Mouse (Mus musculus): ENCODE results near the gene Acyp1. TPM values are rescaled to one million over a fixed set of nuclear protein-coding genes. Genes with fewer than 3 reads are reported as not detected.
A peak's percentile ranks its signal among the peaks of the same experiment; 100 is the strongest.

The Acyp1 gene
- total RNA-seq, 1 experiment, result 15.0 TPM

GRCm38 (mm10) chr12:85298127-85298834 is 10.0 kb upstream of the Acyp1 start:
- in situ Hi-C loops (cut with MboI; ENCODE audit: low sequenced_read_pairs in 2 of 2, unreplicated experiment in 2 of 2), result no loop called here
- H3K27ac ChIP-seq (ENCODE audit: insufficient read depth, low read depth, low read length, poor library complexity, severe bottlenecking), result no peak overlapping the region; the same call in 1 of the 2 replicates
- no peak for DNase-seq (ENCODE audit: low read depth, low spot score)
- 0 out of 2 replicates have a peak, but pooled peaks cover 3% of the 10 kb centered on the region for H3K9me3 ChIP-seq (ENCODE audit: control insufficient read depth, insufficient read depth, low read depth, low read length)
- H3K4me3 ChIP-seq (ENCODE audit: insufficient read depth in 1 of 2, low read depth in 1 of 2, low read length in 2 of 2, poor library complexity in 1 of 2, severe bottlenecking in 1 of 2), result no peak overlapping the region
- H3K4me1 ChIP-seq (ENCODE audit: control insufficient read depth in 2 of 2, insufficient read depth in 2 of 2, low read length in 2 of 2, poor library complexity in 1 of 2), result peaks cover 0 to 7% of the 10 kb centered on the region in 2 experiments; a peak in 1 of 4 replicates
- no peak overlapping the region for H3K9ac ChIP-seq (ENCODE audit: insufficient read depth, low read depth, low read length, poor library complexity, severe bottlenecking)
- TF ChIP-seq CHD2 (IDR thresholded peaks at IDR 0.05; ENCODE audit: low read depth, low read length), result no peak
- TF ChIP-seq MAFK (IDR thresholded peaks at IDR 0.05; ENCODE audit: insufficient read depth, low read depth, low read length), result no peak
- TF ChIP-seq ZC3H11A (IDR thresholded peaks at IDR 0.05; ENCODE audit: borderline replicate concordance, low read depth, low read length), result no peak
- no peak for TF ChIP-seq HCFC1 (IDR thresholded peaks at IDR 0.05; ENCODE audit: borderline replicate concordance, insufficient read depth, low read length)
- no peak for TF ChIP-seq ZNF384 (IDR thresholded peaks at IDR 0.05; ENCODE audit: low read depth, low read length)
- H3K36me3 ChIP-seq (ENCODE audit: control insufficient read depth, insufficient read depth, low read length, poor library complexity, severe bottlenecking), result peaks cover 11% of the 10 kb centered on the region

GRCm38 (mm10) chr12:85297345-85297997 is 9.2 kb upstream of the Acyp1 start:
- Histone ChIP-seq H3K9me3 (ENCODE audit: control insufficient read depth, insufficient read depth, low read depth, low read length) (0 out of 2 replicates have a peak, but pooled peaks cover 3% of the 10 kb centered on the region), H3K9ac (ENCODE audit: insufficient read depth, low read depth, low read length, poor library complexity, severe bottlenecking) (no peak overlapping the region), H3K4me1 (ENCODE audit: control insufficient read depth in 2 of 2, insufficient read depth in 2 of 2, low read length in 2 of 2, poor library complexity in 1 of 2) (peaks cover 0 to 7% of the 10 kb centered on the region in 2 experiments; a peak in 1 of 4 replicates), H3K4me3 (ENCODE audit: insufficient read depth in 1 of 2, low read depth in 1 of 2, low read length in 2 of 2, poor library complexity in 1 of 2, severe bottlenecking in 1 of 2) (no peak overlapping the region), H3K36me3 (ENCODE audit: control insufficient read depth, insufficient read depth, low read length, poor library complexity, severe bottlenecking) (peaks cover 11% of the 10 kb centered on the region), H3K27ac (ENCODE audit: insufficient read depth, low read depth, low read length, poor library complexity, severe bottlenecking) (no peak overlapping the region)
- TF ChIP-seq CHD2 (IDR thresholded peaks at IDR 0.05; ENCODE audit: low read depth, low read length) (no peak), HCFC1 (IDR thresholded peaks at IDR 0.05; ENCODE audit: borderline replicate concordance, insufficient read depth, low read length) (no peak), ZC3H11A (IDR thresholded peaks at IDR 0.05; ENCODE audit: borderline replicate concordance, low read depth, low read length) (no peak), MAFK (IDR thresholded peaks at IDR 0.05; ENCODE audit: insufficient read depth, low read depth, low read length) (no peak), ZNF384 (IDR thresholded peaks at IDR 0.05; ENCODE audit: low read depth, low read length) (no peak)
- in situ Hi-C loops (cut with MboI; ENCODE audit: low sequenced_read_pairs in 2 of 2, unreplicated experiment in 2 of 2), result no loop called here
- no peak for DNase-seq (ENCODE audit: low read depth, low spot score)

GRCm38 (mm10) chr12:85296915-85297314 is 8.7 kb upstream of the Acyp1 start:
- no peak overlapping the region for H3K27ac ChIP-seq (ENCODE audit: insufficient read depth, low read depth, low read length, poor library complexity, severe bottlenecking)
- TF ChIP-seq HCFC1 (IDR thresholded peaks at IDR 0.05; ENCODE audit: borderline replicate concordance, insufficient read depth, low read length), result no peak
- no peak for TF ChIP-seq ZNF384 (IDR thresholded peaks at IDR 0.05; ENCODE audit: low read depth, low read length)
- TF ChIP-seq MAFK (IDR thresholded peaks at IDR 0.05; ENCODE audit: insufficient read depth, low read depth, low read length), result no peak
- TF ChIP-seq CHD2 (IDR thresholded peaks at IDR 0.05; ENCODE audit: low read depth, low read length), result no peak
- TF ChIP-seq ZC3H11A (IDR thresholded peaks at IDR 0.05; ENCODE audit: borderline replicate concordance, low read depth, low read length), result no peak

GRCm38 (mm10) chr12:85295506-85295905 is 7.3 kb upstream of the Acyp1 start:
- Histone ChIP-seq H3K9ac (ENCODE audit: insufficient read depth, low read depth, low read length, poor library complexity, severe bottlenecking) (no peak overlapping the region), H3K4me1 (ENCODE audit: control insufficient read depth in 2 of 2, insufficient read depth in 2 of 2, low read length in 2 of 2, poor library complexity in 1 of 2) (peaks cover 0 to 7% of the 10 kb centered on the region in 2 experiments; a peak in 1 of 4 replicates), H3K36me3 (ENCODE audit: control insufficient read depth, insufficient read depth, low read length, poor library complexity, severe bottlenecking) (no peaks in the 10 kb centered on the region), H3K4me3 (ENCODE audit: insufficient read depth in 1 of 2, low read depth in 1 of 2, low read length in 2 of 2, poor library complexity in 1 of 2, severe bottlenecking in 1 of 2) (no peak overlapping the region), H3K27ac (ENCODE audit: insufficient read depth, low read depth, low read length, poor library complexity, severe bottlenecking) (no peak overlapping the region), H3K9me3 (ENCODE audit: control insufficient read depth, insufficient read depth, low read depth, low read length) (0 out of 2 replicates have a peak, but pooled peaks cover 3% of the 10 kb centered on the region)
- no peak for DNase-seq (ENCODE audit: low read depth, low spot score)
- no peak for TF ChIP-seq HCFC1 (IDR thresholded peaks at IDR 0.05; ENCODE audit: borderline replicate concordance, insufficient read depth, low read length)
- TF ChIP-seq ZC3H11A (IDR thresholded peaks at IDR 0.05; ENCODE audit: borderline replicate concordance, low read depth, low read length), result no peak
- TF ChIP-seq CHD2 (IDR thresholded peaks at IDR 0.05; ENCODE audit: low read depth, low read length), result no peak
- no peak for TF ChIP-seq ZNF384 (IDR thresholded peaks at IDR 0.05; ENCODE audit: low read depth, low read length)
- TF ChIP-seq MAFK (IDR thresholded peaks at IDR 0.05; ENCODE audit: insufficient read depth, low read depth, low read length), result no peak
- in situ Hi-C loops (cut with MboI; ENCODE audit: low sequenced_read_pairs in 2 of 2, unreplicated experiment in 2 of 2), result no loop called here

More at GRCm38 (mm10) chr12:85296915-85297314, 8.7 kb upstream of the Acyp1 start:
- Histone ChIP-seq H3K9me3 (ENCODE audit: control insufficient read depth, insufficient read depth, low read depth, low read length) (0 out of 2 replicates have a peak, but pooled peaks cover 3% of the 10 kb centered on the region), H3K4me3 (ENCODE audit: insufficient read depth in 1 of 2, low read depth in 1 of 2, low read length in 2 of 2, poor library complexity in 1 of 2, severe bottlenecking in 1 of 2) (no peak overlapping the region), H3K4me1 (ENCODE audit: control insufficient read depth in 2 of 2, insufficient read depth in 2 of 2, low read length in 2 of 2, poor library complexity in 1 of 2) (peaks cover 0 to 7% of the 10 kb centered on the region in 2 experiments; a peak in 1 of 4 replicates), H3K9ac (ENCODE audit: insufficient read depth, low read depth, low read length, poor library complexity, severe bottlenecking) (peak overlapping the region; percentile 49; the same call in 1 of the 2 replicates), H3K36me3 (ENCODE audit: control insufficient read depth, insufficient read depth, low read length, poor library complexity, severe bottlenecking) (peaks cover 11% of the 10 kb centered on the region)
- in situ Hi-C loops (cut with MboI; ENCODE audit: low sequenced_read_pairs in 2 of 2, unreplicated experiment in 2 of 2), result no loop called here
- no peak for DNase-seq (ENCODE audit: low read depth, low spot score)

Data from ES-E14 (cell line).